ENCODE assay signal across 17 mouse cellular contexts in the genomic region with DNA sequence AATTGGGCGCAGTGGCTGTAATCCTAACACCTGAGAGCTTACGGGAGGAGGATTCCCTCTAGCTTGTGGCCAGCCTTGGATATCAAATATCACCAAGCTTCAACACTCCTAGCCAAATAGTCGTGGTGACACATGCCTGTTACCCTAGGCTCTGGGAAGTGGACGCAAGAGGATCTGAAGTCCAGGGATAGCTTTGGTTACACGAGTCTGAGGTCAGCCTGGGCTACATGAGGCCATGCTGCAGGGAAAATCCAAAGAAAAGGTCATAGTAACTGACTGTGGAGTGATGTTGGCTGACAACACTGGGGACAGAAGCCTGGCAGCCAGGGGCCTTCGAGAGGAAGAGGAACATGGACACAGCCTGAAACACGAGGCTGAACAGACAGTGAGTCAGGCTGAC. TPM values are rescaled to one million over a fixed set of nuclear protein-coding genes. Genes with fewer than 3 reads are reported as not detected.
"Had no signal": no experiment of that assay in that cellular context is flagged by ENCODE, and none has a peak within 500 bp of the region (broad histone marks: within the 10 kb centered on the region; RNA-seq: fewer than 3 reads in every experiment).

No protein-coding gene starts in this region.

- H3K9me3 ChIP-seq: limb, embryonic 13.5 days; neural tube, embryonic 15.5 days had no signal

- H3K4me2 ChIP-seq: limb, embryonic 13.5 days; neural tube, embryonic 15.5 days had no signal

- H3K4me3 ChIP-seq: limb, embryonic 13.5 days; myocyte; neural tube, embryonic 15.5 days had no signal

- H3K36me3 ChIP-seq: limb, embryonic 13.5 days; neural tube, embryonic 15.5 days had no signal

- DNase-seq: left cerebral cortex, postnatal 4 days; lung, postnatal 4 days; midbrain, embryonic 14.5 days; thymus, postnatal 36 days had no signal

- H3K27me3 ChIP-seq: limb, embryonic 13.5 days; neural tube, embryonic 15.5 days had no signal

- H3K9ac ChIP-seq: limb, embryonic 13.5 days; liver, embryonic 14.5 days; neural tube, embryonic 15.5 days had no signal

- H3K27ac ChIP-seq: limb, embryonic 13.5 days; liver, embryonic 14.5 days; neural tube, embryonic 15.5 days had no signal

RNA-seq across cellular contexts. Expression of a gene that starts 3.6 kb away (rescaled TPM):
- total RNA-seq: layer of hippocampus, adult 8-10 months; layer of hippocampus, postnatal 14 days; left cerebral cortex, adult 18-20 months; left cerebral cortex, postnatal 10 days; left cerebral cortex, postnatal 4 days; liver, adult 2 months; megakaryocyte-erythroid progenitor cell, adult 5-6 weeks had no signal
- polyA plus RNA-seq: large intestine, adult 2 months; limb, embryonic 13.5 days; liver, adult 2 months; midbrain, embryonic 14.5 days; neural tube, embryonic 11.5 days; thymus, postnatal 0 days had no signal
